Mouse (Mus musculus): ENCODE results near the gene Trim11.

GRCm38 (mm10) chr11:58980381-58980990, 2.6 kb downstream of the Trim11 start:
- TF ChIP-seq CTCF (IDR thresholded peaks at IDR 0.05) (no peak), EP300 (IDR thresholded peaks at IDR 0.05; ENCODE audit: insufficient read depth, low read depth, low read length) (no peak), POLR2A (IDR thresholded peaks at IDR 0.05; ENCODE audit: insufficient read depth, low read depth, low read length) (no peak)

Measured in heart, adult 2 months (tissue).